Mouse (Mus musculus): ENCODE measurements around the gene Sfta2. TPM values are rescaled to one million over a fixed set of nuclear protein-coding genes. Genes with fewer than 3 reads are reported as not detected.

Gene Sfta2
- polyA plus RNA-seq, 1 experiment from 2014 or later, result 10.2 TPM

DNA sequence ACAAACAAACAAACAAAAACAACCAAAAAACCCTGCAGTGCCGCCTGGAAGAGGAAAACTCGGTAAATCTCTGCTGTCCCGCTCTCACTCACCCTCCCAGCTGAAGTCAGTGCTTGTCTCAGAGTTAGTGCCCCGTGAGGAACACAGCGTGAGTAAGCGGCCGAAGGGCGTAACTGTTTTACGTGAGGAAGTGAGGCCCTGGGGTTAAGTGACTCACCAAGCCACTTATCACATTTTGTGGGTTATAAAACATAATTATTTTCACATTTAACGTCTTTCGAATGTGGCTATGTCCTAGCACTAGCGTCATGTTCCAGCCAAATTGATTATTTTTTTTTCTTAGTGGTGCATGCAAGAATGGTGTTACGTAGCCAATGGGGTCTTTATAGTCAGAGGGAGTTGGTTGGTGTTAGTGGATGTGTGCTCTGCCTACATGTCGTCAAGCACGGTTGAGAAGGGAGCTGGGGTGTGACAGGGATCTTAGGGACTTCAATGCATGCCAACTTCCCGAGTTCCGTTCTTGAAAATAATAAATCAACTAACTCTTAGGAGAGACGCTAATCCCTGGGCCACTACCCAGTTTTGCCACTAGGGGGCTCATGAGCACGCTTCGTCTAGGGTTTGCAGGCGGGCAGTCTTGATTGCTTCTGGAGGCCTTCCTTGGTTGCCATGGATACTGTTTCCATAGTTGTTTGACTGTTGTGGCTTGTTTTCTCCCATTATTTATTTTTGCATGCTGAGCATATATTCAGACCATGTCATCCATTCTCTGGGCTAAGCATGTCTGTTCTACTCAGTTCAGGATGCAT is 10.7 kb upstream of the Sfta2 start:
- Histone ChIP-seq H3K27me3 (ENCODE audit: control insufficient read depth, insufficient read depth, low read length) (no peaks in the 10 kb centered on the region), H3K27ac (ENCODE audit: low read length) (peak overlapping the region; percentile 83), H3K9me3 (replicated peaks; ENCODE audit: control insufficient read depth, low read length) (no peaks in the 10 kb centered on the region), H3K4me2 (ENCODE audit: low read depth, low read length) (peak overlapping the region; percentile 22; the same call in 1 of the 2 replicates), H3K9ac (ENCODE audit: low read length) (0 out of 2 replicates have a peak overlapping the region, but pooled peaks have one; percentile 28), H3K4me1 (ENCODE audit: control insufficient read depth, insufficient read depth, low read length) (no peaks in the 10 kb centered on the region), H3K36me3 (ENCODE audit: control insufficient read depth, insufficient read depth, low read length) (no peaks in the 10 kb centered on the region), H3K4me3 (replicated peaks; ENCODE audit: low read length) (0 out of 2 replicates have a peak overlapping the region, but pooled peaks have one; percentile 7)
- peak; percentile 84 for ATAC-seq (ENCODE audit: insufficient read depth, low FRiP score)
- WGBS, result 38% methylated on average over 21 of the region's 21 CpGs

DNA sequence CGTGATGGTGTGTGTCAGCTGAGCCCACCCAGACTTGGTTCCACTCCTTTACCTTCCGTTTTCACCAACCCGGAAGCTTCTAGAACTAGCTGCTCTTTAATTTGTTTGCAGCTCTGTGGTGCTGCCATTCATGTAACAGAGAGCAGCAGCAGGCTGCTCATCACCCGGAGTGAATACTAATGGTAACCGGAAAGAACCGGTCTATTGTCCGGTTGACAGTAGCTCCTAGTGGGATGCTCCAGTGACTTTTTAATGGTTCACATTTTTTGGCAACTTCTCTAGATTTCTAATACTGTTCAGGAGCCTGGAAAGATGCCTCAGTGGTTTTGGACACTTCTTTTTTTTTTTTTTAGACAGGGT is 10.2 kb upstream of the Sfta2 start:
- Histone ChIP-seq H3K27me3 (ENCODE audit: control insufficient read depth, insufficient read depth, low read length) (no peaks in the 10 kb centered on the region), H3K36me3 (ENCODE audit: control insufficient read depth, insufficient read depth, low read length) (no peaks in the 10 kb centered on the region), H3K9me3 (replicated peaks; ENCODE audit: control insufficient read depth, low read length) (no peaks in the 10 kb centered on the region), H3K27ac (ENCODE audit: low read length) (peak overlapping the region; percentile 83; the same call in 1 of the 2 replicates), H3K9ac (ENCODE audit: low read length) (no peak overlapping the region), H3K4me1 (ENCODE audit: control insufficient read depth, insufficient read depth, low read length) (no peaks in the 10 kb centered on the region), H3K4me2 (ENCODE audit: low read depth, low read length) (no peak overlapping the region), H3K4me3 (replicated peaks; ENCODE audit: low read length) (no peak overlapping the region)
- 91% methylated on average over 7 of the region's 7 CpGs for WGBS
- ATAC-seq (ENCODE audit: insufficient read depth, low FRiP score), result no peak

GRCm38 (mm10) chr17:35591731-35592130 is 9.6 kb upstream of the Sfta2 start:
- H3K27ac ChIP-seq (ENCODE audit: low read length), result no peak overlapping the region
- H3K36me3 ChIP-seq (ENCODE audit: control insufficient read depth, insufficient read depth, low read length), result no peaks in the 10 kb centered on the region
- H3K4me3 ChIP-seq (replicated peaks; ENCODE audit: low read length), result no peak overlapping the region
- 68% methylated on average over 15 of the region's 15 CpGs for WGBS
- H3K4me1 ChIP-seq (ENCODE audit: control insufficient read depth, insufficient read depth, low read length), result no peaks in the 10 kb centered on the region
- H3K27me3 ChIP-seq (ENCODE audit: control insufficient read depth, insufficient read depth, low read length), result no peaks in the 10 kb centered on the region
- H3K9ac ChIP-seq (ENCODE audit: low read length), result no peak overlapping the region
- ATAC-seq (ENCODE audit: insufficient read depth, low FRiP score), result no peak
- H3K4me2 ChIP-seq (ENCODE audit: low read depth, low read length), result no peak overlapping the region
- H3K9me3 ChIP-seq (replicated peaks; ENCODE audit: control insufficient read depth, low read length), result no peaks in the 10 kb centered on the region

- Histone ChIP-seq H3K27ac (ENCODE audit: low read length) (no peak overlapping the region), H3K4me1 (ENCODE audit: control insufficient read depth, insufficient read depth, low read length) (no peaks in the 10 kb centered on the region), H3K27me3 (ENCODE audit: control insufficient read depth, insufficient read depth, low read length) (no peaks in the 10 kb centered on the region), H3K9ac (ENCODE audit: low read length) (no peak overlapping the region), H3K4me2 (ENCODE audit: low read depth, low read length) (no peak overlapping the region), H3K9me3 (replicated peaks; ENCODE audit: control insufficient read depth, low read length) (no peaks in the 10 kb centered on the region), H3K4me3 (replicated peaks; ENCODE audit: low read length) (no peak overlapping the region), H3K36me3 (ENCODE audit: control insufficient read depth, insufficient read depth, low read length) (no peaks in the 10 kb centered on the region)
- no peak for ATAC-seq (ENCODE audit: insufficient read depth, low FRiP score)
- WGBS, result 71% methylated on average over 9 of the region's 9 CpGs
Observed at GRCm38 (mm10) chr17:35592131-35592530, 9.2 kb upstream of the Sfta2 start.

DNA sequence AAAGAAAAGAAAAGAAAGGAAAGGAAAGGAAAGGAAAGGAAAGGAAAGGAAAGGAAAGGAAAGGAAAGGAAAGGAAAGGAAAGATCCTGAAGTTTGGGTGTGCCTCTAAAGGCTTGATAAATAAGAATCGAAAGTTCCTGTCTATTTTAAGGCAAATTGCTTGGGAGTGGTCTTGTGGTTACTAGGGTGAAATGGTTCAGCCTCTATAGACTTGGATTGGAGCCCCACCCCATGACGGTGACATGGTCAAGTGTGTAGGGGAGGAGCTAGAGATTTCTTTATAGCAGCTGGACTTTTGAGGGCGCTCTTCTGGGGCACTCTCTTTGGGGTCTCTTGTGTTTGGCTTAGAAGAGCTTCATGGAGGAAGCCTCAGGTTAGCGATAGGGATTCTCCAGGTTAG is 7.6 kb upstream of the Sfta2 start:
- Histone ChIP-seq H3K9me3 (replicated peaks; ENCODE audit: control insufficient read depth, low read length) (no peaks in the 10 kb centered on the region), H3K4me3 (replicated peaks; ENCODE audit: low read length) (no peak overlapping the region), H3K4me2 (ENCODE audit: low read depth, low read length) (no peak overlapping the region), H3K36me3 (ENCODE audit: control insufficient read depth, insufficient read depth, low read length) (no peaks in the 10 kb centered on the region), H3K27me3 (ENCODE audit: control insufficient read depth, insufficient read depth, low read length) (no peaks in the 10 kb centered on the region), H3K4me1 (ENCODE audit: control insufficient read depth, insufficient read depth, low read length) (no peaks in the 10 kb centered on the region), H3K9ac (ENCODE audit: low read length) (no peak overlapping the region), H3K27ac (ENCODE audit: low read length) (no peak overlapping the region)
- no peak for ATAC-seq (ENCODE audit: insufficient read depth, low FRiP score)
- WGBS, result 41% methylated on average over 4 of the region's 4 CpGs

GRCm38 (mm10) chr17:35594456-35594855 is 6.9 kb upstream of the Sfta2 start:
- ATAC-seq (ENCODE audit: insufficient read depth, low FRiP score), result no peak
- 84% methylated on average over 7 of the region's 7 CpGs for WGBS
- H3K27me3 ChIP-seq (ENCODE audit: control insufficient read depth, insufficient read depth, low read length), result no peaks in the 10 kb centered on the region
- H3K9ac ChIP-seq (ENCODE audit: low read length), result no peak overlapping the region
- no peak overlapping the region for H3K27ac ChIP-seq (ENCODE audit: low read length)
- no peaks in the 10 kb centered on the region for H3K4me1 ChIP-seq (ENCODE audit: control insufficient read depth, insufficient read depth, low read length)
- no peak overlapping the region for H3K4me3 ChIP-seq (replicated peaks; ENCODE audit: low read length)
- no peaks in the 10 kb centered on the region for H3K9me3 ChIP-seq (replicated peaks; ENCODE audit: control insufficient read depth, low read length)
- H3K4me2 ChIP-seq (ENCODE audit: low read depth, low read length), result no peak overlapping the region
- H3K36me3 ChIP-seq (ENCODE audit: control insufficient read depth, insufficient read depth, low read length), result no peaks in the 10 kb centered on the region

DNA sequence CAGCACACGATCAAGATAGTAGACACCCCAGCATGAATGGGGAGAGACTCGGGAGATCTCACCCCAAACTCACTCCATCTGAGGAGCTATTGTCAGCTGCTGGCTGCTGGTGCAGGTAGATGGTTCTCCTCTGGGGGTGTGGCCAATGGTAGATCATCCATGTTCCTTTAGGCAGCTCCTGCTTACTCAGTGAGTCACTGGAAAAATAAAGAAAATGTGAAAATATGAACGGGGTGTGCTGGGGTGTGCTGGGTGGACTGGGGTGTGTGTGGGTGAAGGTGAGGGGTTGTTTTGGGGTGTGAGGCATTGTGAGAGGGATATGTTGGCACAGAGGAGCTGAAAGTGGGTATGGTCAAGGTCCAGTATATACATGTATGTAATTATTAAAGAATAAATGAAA is 4.0 kb upstream of the Sfta2 start:
- no peaks in the 10 kb centered on the region for H3K9me3 ChIP-seq (replicated peaks; ENCODE audit: control insufficient read depth, low read length)
- peak; percentile 64; the same call in 1 of the 2 replicates for ATAC-seq (ENCODE audit: insufficient read depth, low FRiP score)
- no peaks in the 10 kb centered on the region for H3K36me3 ChIP-seq (ENCODE audit: control insufficient read depth, insufficient read depth, low read length)
- peak overlapping the region; percentile 63 for H3K27ac ChIP-seq (ENCODE audit: low read length)
- H3K9ac ChIP-seq (ENCODE audit: low read length), result no peak overlapping the region
- 86% methylated on average over 3 of the region's 3 CpGs for WGBS
- H3K4me2 ChIP-seq (ENCODE audit: low read depth, low read length), result no peak overlapping the region
- no peaks in the 10 kb centered on the region for H3K27me3 ChIP-seq (ENCODE audit: control insufficient read depth, insufficient read depth, low read length)
- 0 out of 2 replicates have a peak, but pooled peaks cover 4% of the 10 kb centered on the region for H3K4me1 ChIP-seq (ENCODE audit: control insufficient read depth, insufficient read depth, low read length)
- no peak overlapping the region for H3K4me3 ChIP-seq (replicated peaks; ENCODE audit: low read length)

DNA sequence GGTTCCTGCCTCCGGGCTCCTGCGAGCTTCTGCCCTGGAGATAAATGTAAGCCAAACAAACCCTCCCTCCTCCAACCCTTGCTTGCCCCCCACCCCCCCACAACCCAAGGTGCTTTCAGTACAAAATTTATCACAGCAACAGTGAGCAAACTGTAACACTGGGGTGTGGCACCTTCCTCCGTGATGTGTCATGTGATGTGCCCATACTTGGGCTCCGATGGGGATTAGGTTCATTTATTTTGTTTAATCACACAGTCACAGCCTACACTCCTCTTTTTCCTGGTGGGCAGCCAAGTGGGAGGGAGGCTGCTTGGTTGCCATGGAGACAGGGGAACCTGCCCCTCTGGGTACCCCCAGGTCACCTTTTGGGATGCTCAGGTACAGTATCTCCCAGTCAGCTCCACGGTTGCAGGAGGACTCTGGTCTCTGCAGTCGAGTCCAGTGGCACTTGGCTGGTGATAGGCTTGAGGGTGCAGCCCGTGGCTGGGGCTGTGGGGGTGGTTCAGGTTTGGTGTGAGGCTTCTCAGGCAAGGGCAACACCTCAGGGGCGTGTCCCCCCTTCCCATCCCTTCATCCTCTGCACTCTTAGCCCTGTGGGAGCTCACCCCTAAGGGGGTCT is 496 bp downstream of the Sfta2 start:
- no peaks in the 10 kb centered on the region for H3K9me3 ChIP-seq (replicated peaks; ENCODE audit: control insufficient read depth, low read length)
- peak overlapping the region; percentile 68 for H3K27ac ChIP-seq (ENCODE audit: low read length)
- H3K4me2 ChIP-seq (ENCODE audit: low read depth, low read length), result 0 out of 2 replicates have a peak overlapping the region, but pooled peaks have one; percentile 16
- H3K27me3 ChIP-seq (ENCODE audit: control insufficient read depth, insufficient read depth, low read length), result no peaks in the 10 kb centered on the region
- WGBS, result 29% methylated on average over 8 of the region's 8 CpGs
- 0 out of 2 replicates have a peak, but pooled peaks cover 4% of the 10 kb centered on the region for H3K4me1 ChIP-seq (ENCODE audit: control insufficient read depth, insufficient read depth, low read length)
- no peak overlapping the region for H3K4me3 ChIP-seq (replicated peaks; ENCODE audit: low read length)
- no peaks in the 10 kb centered on the region for H3K36me3 ChIP-seq (ENCODE audit: control insufficient read depth, insufficient read depth, low read length)
- no peak overlapping the region for H3K9ac ChIP-seq (ENCODE audit: low read length)
- ATAC-seq (ENCODE audit: insufficient read depth, low FRiP score), result peak; percentile 80

DNA sequence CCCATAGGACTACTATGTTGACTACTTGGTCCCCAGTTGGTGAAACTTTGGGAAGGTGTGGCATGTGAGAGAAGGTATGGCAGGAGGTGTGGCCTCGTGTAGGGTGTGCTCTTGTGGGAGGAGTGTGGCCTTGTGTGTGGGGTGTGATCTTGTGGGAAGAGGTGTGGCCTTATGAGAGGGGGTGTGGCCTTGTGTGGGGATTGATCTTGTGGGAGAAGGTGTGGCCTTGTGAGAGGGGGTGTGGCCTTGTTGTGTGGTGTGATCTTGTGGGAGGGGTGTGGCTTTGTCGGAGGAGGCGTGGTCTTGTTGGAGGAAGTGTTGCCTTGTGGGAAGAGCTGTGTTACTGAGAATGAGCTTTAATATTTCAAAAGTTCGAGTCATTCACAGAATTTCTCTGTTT is 15.8 kb downstream of the Sfta2 start:
- 0 out of 2 replicates have a peak, but pooled peaks have one; percentile 40 for ATAC-seq (ENCODE audit: insufficient read depth, low FRiP score)

More for the DNA sequence above, 15.8 kb downstream of the Sfta2 start:
- Histone ChIP-seq H3K9ac (ENCODE audit: low read length) (no peak overlapping the region), H3K27ac (ENCODE audit: low read length) (no peak overlapping the region), H3K36me3 (ENCODE audit: control insufficient read depth, insufficient read depth, low read length) (no peaks in the 10 kb centered on the region), H3K4me1 (ENCODE audit: control insufficient read depth, insufficient read depth, low read length) (no peaks in the 10 kb centered on the region), H3K9me3 (replicated peaks; ENCODE audit: control insufficient read depth, low read length) (no peaks in the 10 kb centered on the region), H3K4me2 (ENCODE audit: low read depth, low read length) (no peak overlapping the region), H3K4me3 (replicated peaks; ENCODE audit: low read length) (no peak overlapping the region), H3K27me3 (ENCODE audit: control insufficient read depth, insufficient read depth, low read length) (no peaks in the 10 kb centered on the region)
- WGBS, result 67% methylated on average over 4 of the region's 4 CpGs

All from stomach, embryonic 16.5 days (tissue).